Mouse (Mus musculus) heart, embryonic 14.5 days (tissue): ENCODE data around the gene Chic1. TPM values are rescaled to one million over a fixed set of nuclear protein-coding genes. Genes with fewer than 3 reads are reported as not detected.

Source experiments
- ATAC-seq: fragments of 200-750 bp; cut with Nextera tagmentation; 2 replicates; pipeline ENCODE4 v1.8.0; 2017; ENCODE audit warnings: low read depth, moderate TSS enrichment; ENCODE audit not compliant: insufficient number of reproducible peaks, insufficient read depth, low FRiP score
- H3K27ac ChIP-seq, 2 experiments: fragments of 200-500 bp in 1 of 2; fragments of 300-500 bp in 1 of 2; sonication (generic) in 1 of 2; replicated peaks in 1 of 2; 2 replicates each; pipeline ENCODE4 v1.5.1; 2012 to 2014; ENCODE audit warnings: low read depth in 2 of 2, low read length in 2 of 2, control low read depth in 1 of 2, mild to moderate bottlenecking in 1 of 2, mixed read lengths in 1 of 2; ENCODE audit not compliant: control insufficient read depth in 1 of 2, insufficient read depth in 1 of 2
- H3K27me3 ChIP-seq: fragments of 300-500 bp; sonication (generic); 2 replicates; pipeline ENCODE4 v1.6.1; 2014; ENCODE audit warnings: mild to moderate bottlenecking, low read length, control low read depth; ENCODE audit not compliant: control insufficient read depth, insufficient read depth
- H3K36me3 ChIP-seq: fragments of 300-500 bp; sonication (generic); 2 replicates; pipeline ENCODE4 v1.6.1; 2014; ENCODE audit warnings: mild to moderate bottlenecking, control low read depth, low read length, mixed read lengths; ENCODE audit not compliant: control insufficient read depth, insufficient read depth
- H3K4me1 ChIP-seq, 2 experiments: fragments of 200-500 bp in 1 of 2; fragments of 300-500 bp in 1 of 2; sonication (generic) in 1 of 2; 2 replicates each; pipeline ENCODE4 v1.6.1; 2012 to 2014; ENCODE audit warnings: low read length in 2 of 2, control low read depth in 1 of 2, mixed read lengths in 1 of 2; ENCODE audit not compliant: control insufficient read depth in 2 of 2, insufficient read depth in 2 of 2
- H3K4me2 ChIP-seq: fragments of 300-500 bp; sonication (generic); 2 replicates; pipeline ENCODE4 v1.6.1; 2014; ENCODE audit warnings: mild to moderate bottlenecking, low read length
- H3K4me3 ChIP-seq, 2 experiments: fragments of 200-500 bp in 1 of 2; fragments of 300-500 bp in 1 of 2; sonication (generic) in 1 of 2; 2 replicates each; pipeline ENCODE4 v1.5.1; 2012 to 2014; ENCODE audit warnings: low read length in 2 of 2, mild to moderate bottlenecking in 2 of 2, control low read depth in 1 of 2, low read depth in 1 of 2, moderate library complexity in 1 of 2; ENCODE audit not compliant: control insufficient read depth in 1 of 2, insufficient read depth in 1 of 2
- H3K9ac ChIP-seq: fragments of 300-500 bp; sonication (generic); 2 replicates; pipeline ENCODE4 v1.6.1; 2014; ENCODE audit warnings: mild to moderate bottlenecking, low read length
- H3K9me3 ChIP-seq: fragments of 300-500 bp; sonication (generic); 2 replicates; pipeline ENCODE4 v1.6.1; 2016; ENCODE audit warnings: low read length, control low read depth; ENCODE audit not compliant: control insufficient read depth
- WGBS: fragments of 180-500 bp; shearing (Covaris S2); extraction: QIAGEN DNeasy Blood & Tissue Kit; methylation state at CpG from one replicate; pipeline ENCODE4 v1.1.7; 2014; 5-methylcytosine and 5-hydroxymethylcytosine counted together
- polyA plus RNA-seq: library from polyadenylated mRNA; unstranded; fragments of >200 nt; fragmentation: Nextera tagmentation; extraction: Ambion mirVana; gene quantifications from 2 replicates; pipeline ENCODE4 v1.2.1, GENCODE M21; 2014

Gene Chic1
- polyA plus RNA-seq, 1 experiment from 2014 or later, result 3.1 TPM

DNA sequence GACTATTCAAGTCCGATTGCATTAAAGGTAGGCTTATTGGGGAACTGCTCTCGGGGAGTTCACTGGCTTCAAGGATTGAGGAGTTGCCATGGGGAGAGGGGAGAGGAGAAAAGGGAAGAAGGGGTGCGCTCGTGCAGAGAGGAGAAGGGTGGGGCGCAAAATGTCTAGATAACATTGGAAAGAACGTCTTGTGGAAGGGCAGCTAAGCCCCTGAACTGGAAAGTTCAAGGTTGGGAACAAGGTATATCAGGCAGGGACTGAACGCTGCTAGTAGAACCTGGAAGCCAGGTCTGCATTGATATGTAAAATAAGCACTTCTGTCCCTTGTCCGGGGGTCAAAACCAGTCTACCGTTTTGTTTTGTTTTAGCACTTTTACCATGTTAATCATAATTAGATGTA, 81.7 kb downstream of the Chic1 start:
- ATAC-seq, result no peak
- Histone ChIP-seq H3K4me3 (no peak overlapping the region), H3K36me3 (no peaks in the 10 kb centered on the region), H3K27ac (no peak overlapping the region), H3K4me1 (no peaks in the 10 kb centered on the region), H3K9ac (no peak overlapping the region), H3K9me3 (no peaks in the 10 kb centered on the region), H3K27me3 (peaks cover 53% of the 10 kb centered on the region), H3K4me2 (no peak overlapping the region)
- 11% methylated on average over 9 of the region's 9 CpGs for WGBS

DNA sequence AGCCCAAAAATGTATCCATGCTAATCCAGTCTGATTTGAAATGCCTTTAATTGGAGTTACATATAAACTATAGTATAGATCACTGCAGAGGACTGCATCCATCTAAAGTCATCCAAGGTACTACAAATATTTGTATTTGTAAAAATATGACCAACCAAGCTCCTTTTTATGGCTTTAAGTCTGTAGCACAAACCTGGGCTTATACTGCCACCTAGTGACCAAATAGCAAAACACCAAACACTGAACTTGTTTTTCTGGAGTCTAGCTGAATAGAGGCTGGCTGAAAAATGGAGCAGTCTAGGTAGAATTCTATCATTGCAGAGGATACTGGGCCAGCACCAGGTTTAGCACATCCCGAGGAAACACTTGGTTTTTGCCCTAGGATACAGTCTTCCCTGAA, 84.5 kb downstream of the Chic1 start:
- WGBS, result 12% methylated on average over 1 of the region's 1 CpGs
- Histone ChIP-seq H3K4me2 (no peak overlapping the region), H3K27me3 (peaks cover 46% of the 10 kb centered on the region), H3K36me3 (no peaks in the 10 kb centered on the region), H3K9ac (no peak overlapping the region), H3K4me3 (no peak overlapping the region), H3K9me3 (no peaks in the 10 kb centered on the region), H3K27ac (no peak overlapping the region), H3K4me1 (no peaks in the 10 kb centered on the region)
- no peak for ATAC-seq

DNA sequence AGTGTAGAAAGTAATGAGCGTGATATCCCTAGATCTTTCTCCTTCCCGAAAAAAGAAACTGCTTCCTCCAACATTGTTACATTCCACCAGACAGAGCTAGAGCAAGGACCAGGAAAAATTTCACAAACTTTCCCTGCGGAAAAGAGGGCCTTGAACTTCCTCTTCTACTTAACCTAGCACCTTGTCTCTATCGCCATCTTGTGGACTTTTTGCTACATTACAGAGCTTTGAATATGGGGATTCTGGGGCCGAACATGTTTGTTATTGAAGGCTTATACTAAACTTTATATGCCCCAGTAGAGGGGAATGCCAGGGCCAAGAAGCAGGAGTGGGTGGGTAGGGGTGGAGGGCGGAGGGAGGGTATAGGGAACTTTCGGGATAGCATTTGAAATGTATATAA, 87.5 kb downstream of the Chic1 start:
- ATAC-seq, result no peak
- Histone ChIP-seq H3K4me3 (no peak overlapping the region), H3K9me3 (no peaks in the 10 kb centered on the region), H3K36me3 (no peaks in the 10 kb centered on the region), H3K9ac (no peak overlapping the region), H3K27ac (no peak overlapping the region), H3K4me2 (no peak overlapping the region), H3K4me1 (no peaks in the 10 kb centered on the region), H3K27me3 (peaks cover 50% of the 10 kb centered on the region)
- WGBS, result 36% methylated on average over 7 of the region's 7 CpGs

Other genes starting within 250 kb of the Chic1 start
- 0.57 and 0.96 TPM in 2 replicates for gene Nap1l2, start 169.8 kb upstream of the Chic1 start, polyA plus RNA-seq
- gene Cdx4, start 35.1 kb upstream of the Chic1 start, polyA plus RNA-seq, result not detected in 2 replicates
- gene Tsx, start 58.0 kb downstream of the Chic1 start, polyA plus RNA-seq, result not detected in 2 replicates
- 0.62 TPM in 1 of 2 replicates, not detected in the other for gene Gm26992, start 65.5 kb downstream of the Chic1 start, polyA plus RNA-seq